Mouse (Mus musculus) lung, postnatal 0 days (tissue): ENCODE measurements at regions not wholly inside any gene's neighbourhood (a gene's known extent, or its start where the extent isn't known, plus 50 kb on each side); places are given as distances from the start of the nearest gene placed in this dataset.

Experiments used
- ATAC-seq: fragments of 200-750 bp; cut with Nextera tagmentation; 2 replicates; pipeline ENCODE4 v1.8.0; 2017; ENCODE audit warnings: moderate library complexity
- DNase-seq: peaks from one replicate; pipeline ENCODE4 v3.0.0-alpha.2; 2016; ENCODE audit warnings: low spot score
- H3K27ac ChIP-seq: fragments of 300-500 bp; sonication (generic); 2 replicates; pipeline ENCODE4 v1.5.1; 2014; ENCODE audit warnings: antibody characterized with exemption, mild to moderate bottlenecking, low read length, mixed read lengths
- H3K27me3 ChIP-seq: fragments of 300-500 bp; sonication (generic); replicated peaks from 2 replicates; pipeline ENCODE4 v1.6.1; 2014; ENCODE audit warnings: low read length, mixed read lengths; ENCODE audit not compliant: insufficient read depth
- H3K36me3 ChIP-seq: fragments of 300-500 bp; sonication (generic); 2 replicates; pipeline ENCODE4 v1.6.1; 2014; ENCODE audit warnings: low read length, mixed read lengths; ENCODE audit not compliant: insufficient read depth
- H3K4me1 ChIP-seq: fragments of 300-500 bp; sonication (generic); 2 replicates; pipeline ENCODE4 v1.6.1; 2014; ENCODE audit warnings: antibody characterized with exemption, low read depth, low read length, mixed read lengths; ENCODE audit not compliant: insufficient read depth
- H3K4me2 ChIP-seq: fragments of 300-500 bp; sonication (generic); replicated peaks from 2 replicates; pipeline ENCODE4 v1.6.1; 2014; ENCODE audit warnings: low read depth, mild to moderate bottlenecking, low read length, moderate library complexity, mixed read lengths
- H3K4me3 ChIP-seq: fragments of 300-500 bp; sonication (generic); 2 replicates; pipeline ENCODE4 v1.5.1; 2014; ENCODE audit warnings: low read depth, low read length
- H3K9ac ChIP-seq: fragments of 300-500 bp; sonication (generic); replicated peaks from 2 replicates; pipeline ENCODE4 v1.6.1; 2014; ENCODE audit warnings: low read depth, mild to moderate bottlenecking
- H3K9me3 ChIP-seq: fragments of 300-500 bp; sonication (generic); 2 replicates; pipeline ENCODE4 v1.6.1; 2016; ENCODE audit warnings: low read length, mixed read lengths
- CTCF ChIP-seq: IDR thresholded peaks from 2 replicates; pipeline ENCODE4 v1.5.1; 2016; ENCODE audit warnings: antibody characterized with exemption, mild to moderate bottlenecking
- EP300 ChIP-seq: IDR thresholded peaks from 2 replicates; pipeline ENCODE4 v1.6.1; 2016; ENCODE audit warnings: antibody characterized with exemption, mild to moderate bottlenecking, control low read depth
- WGBS: fragments of 180-500 bp; shearing (Covaris S2); extraction: QIAGEN DNeasy Blood & Tissue Kit; methylation state at CpG from one replicate; pipeline ENCODE4 v1.1.7; 2014; 5-methylcytosine and 5-hydroxymethylcytosine counted together

GRCm38 (mm10) chr2:117418121-117418615 is 75.4 kb upstream of the Rasgrp1 start:
- ATAC-seq = no peak
- WGBS = 80% methylated on average over 8 of the region's 8 CpGs
- TF ChIP-seq EP300 (no peak), CTCF (no peak)
- Histone ChIP-seq H3K4me3 (no peak overlapping the region), H3K36me3 (no peaks in the 10 kb centered on the region), H3K27me3 (no peaks in the 10 kb centered on the region), H3K4me1 (no peaks in the 10 kb centered on the region), H3K27ac (no peak overlapping the region), H3K9me3 (no peaks in the 10 kb centered on the region), H3K9ac (no peak overlapping the region), H3K4me2 (no peak overlapping the region)
- no peak for DNase-seq

DNA sequence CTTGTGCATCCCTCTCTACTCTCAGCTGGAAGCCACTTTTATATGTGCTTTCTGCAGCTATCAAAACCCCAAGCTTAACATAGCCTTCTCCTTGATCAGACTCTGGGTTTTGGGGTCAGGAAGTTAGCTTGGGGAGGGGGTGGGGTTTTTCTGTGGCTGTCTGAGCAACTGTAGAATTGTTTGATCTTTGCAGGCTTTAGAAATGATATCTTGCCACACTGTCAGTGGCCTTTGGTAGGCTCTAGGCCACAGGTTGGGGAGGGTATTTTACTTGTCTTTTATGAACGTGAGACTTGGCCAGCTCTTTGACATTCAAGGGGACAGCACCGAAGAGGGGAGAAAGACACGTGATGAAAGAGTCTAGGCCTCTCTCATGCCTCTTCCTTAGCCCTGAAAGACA is 75.9 kb upstream of the Rasgrp1 start:
- Histone ChIP-seq H3K36me3 (no peaks in the 10 kb centered on the region), H3K4me1 (no peaks in the 10 kb centered on the region), H3K9ac (no peak overlapping the region), H3K4me3 (no peak overlapping the region), H3K4me2 (no peak overlapping the region), H3K27me3 (no peaks in the 10 kb centered on the region), H3K9me3 (no peaks in the 10 kb centered on the region), H3K27ac (no peak overlapping the region)
- WGBS = 65% methylated on average over 3 of the region's 3 CpGs
- no peak for ATAC-seq
- DNase-seq = no peak
- no peak for TF ChIP-seq EP300
- no peak for TF ChIP-seq CTCF

DNA sequence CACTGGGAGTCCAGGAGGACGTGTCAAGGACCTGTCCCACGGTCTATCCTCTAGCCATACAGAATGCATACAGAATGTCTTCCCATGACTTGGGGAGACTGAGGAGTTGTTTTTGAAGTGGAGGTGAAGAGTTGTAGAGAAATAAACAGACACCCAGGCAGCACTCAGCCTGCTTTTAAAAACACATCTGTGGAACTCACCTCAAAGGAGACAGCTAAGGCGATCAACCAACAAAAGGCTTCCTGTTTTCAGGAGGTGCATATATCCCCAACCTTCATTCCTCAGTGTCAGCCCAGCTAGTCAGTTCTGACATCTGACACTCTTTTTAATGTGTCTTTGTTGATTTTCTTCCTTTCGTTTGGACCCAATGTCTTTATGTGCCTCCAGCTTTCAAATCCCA is 78.6 kb upstream of the Rasgrp1 start:
- TF ChIP-seq CTCF (no peak), EP300 (no peak)
- WGBS = 51% methylated on average over 4 of the region's 4 CpGs
- Histone ChIP-seq H3K9ac (no peak overlapping the region), H3K4me2 (no peak overlapping the region), H3K4me1 (no peaks in the 10 kb centered on the region), H3K27me3 (no peaks in the 10 kb centered on the region), H3K4me3 (no peak overlapping the region), H3K9me3 (no peaks in the 10 kb centered on the region), H3K36me3 (no peaks in the 10 kb centered on the region), H3K27ac (no peak overlapping the region)
- DNase-seq = no peak
- ATAC-seq = no peak

- H3K27me3 ChIP-seq = no peaks in the 10 kb centered on the region
- H3K27ac ChIP-seq = no peak overlapping the region
- WGBS = 59% methylated on average over 4 of the region's 4 CpGs
- H3K9me3 ChIP-seq = no peaks in the 10 kb centered on the region
- ATAC-seq (no peak), DNase-seq (no peak)
- no peaks in the 10 kb centered on the region for H3K36me3 ChIP-seq
- TF ChIP-seq CTCF = no peak
- no peak for TF ChIP-seq EP300
- H3K4me2 ChIP-seq = no peak overlapping the region
- H3K4me3 ChIP-seq = no peak overlapping the region
- no peaks in the 10 kb centered on the region for H3K4me1 ChIP-seq
- H3K9ac ChIP-seq = no peak overlapping the region
Observed at GRCm38 (mm10) chr2:117422756-117423155, 80.0 kb upstream of the Rasgrp1 start.

DNA sequence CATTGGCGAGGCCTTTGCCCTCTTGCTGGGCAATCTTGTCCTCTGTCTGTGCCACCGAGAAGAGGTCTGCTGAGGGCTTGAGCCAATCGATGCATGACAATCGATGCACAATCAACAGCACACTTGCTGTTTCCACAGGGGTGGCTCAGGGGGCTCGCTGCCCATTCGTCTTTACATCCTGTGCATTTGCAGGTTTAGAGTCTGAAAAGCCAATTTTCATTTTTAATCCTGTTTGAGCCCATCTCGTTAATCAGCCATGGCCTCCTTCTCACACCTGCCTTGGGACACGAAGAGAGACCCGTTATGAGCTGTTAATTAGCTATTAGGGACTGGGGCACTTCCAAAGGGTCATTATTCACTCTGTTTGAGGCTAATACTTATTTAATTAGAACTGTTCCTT is 86.4 kb upstream of the Rasgrp1 start:
- no peaks in the 10 kb centered on the region for H3K4me1 ChIP-seq
- H3K27me3 ChIP-seq = no peaks in the 10 kb centered on the region
- ATAC-seq (no peak), DNase-seq (no peak)
- no peak overlapping the region for H3K4me2 ChIP-seq
- no peaks in the 10 kb centered on the region for H3K9me3 ChIP-seq
- no peak overlapping the region for H3K9ac ChIP-seq
- no peaks in the 10 kb centered on the region for H3K36me3 ChIP-seq
- no peak overlapping the region for H3K4me3 ChIP-seq
- no peak overlapping the region for H3K27ac ChIP-seq
- 64% methylated on average over 9 of the region's 9 CpGs for WGBS
- no peak for TF ChIP-seq EP300
- no peak for TF ChIP-seq CTCF

- Histone ChIP-seq H3K36me3 (no peaks in the 10 kb centered on the region), H3K9ac (no peak overlapping the region), H3K9me3 (no peaks in the 10 kb centered on the region), H3K4me2 (no peak overlapping the region), H3K27ac (no peak overlapping the region), H3K4me1 (no peaks in the 10 kb centered on the region), H3K27me3 (no peaks in the 10 kb centered on the region), H3K4me3 (no peak overlapping the region)
- TF ChIP-seq EP300 (no peak), CTCF (no peak)
- no peak for ATAC-seq
- no peak for DNase-seq
- WGBS = 48% methylated on average over 6 of the region's 6 CpGs
Observed at GRCm38 (mm10) chr2:117432010-117432409, 89.2 kb upstream of the Rasgrp1 start.

DNA sequence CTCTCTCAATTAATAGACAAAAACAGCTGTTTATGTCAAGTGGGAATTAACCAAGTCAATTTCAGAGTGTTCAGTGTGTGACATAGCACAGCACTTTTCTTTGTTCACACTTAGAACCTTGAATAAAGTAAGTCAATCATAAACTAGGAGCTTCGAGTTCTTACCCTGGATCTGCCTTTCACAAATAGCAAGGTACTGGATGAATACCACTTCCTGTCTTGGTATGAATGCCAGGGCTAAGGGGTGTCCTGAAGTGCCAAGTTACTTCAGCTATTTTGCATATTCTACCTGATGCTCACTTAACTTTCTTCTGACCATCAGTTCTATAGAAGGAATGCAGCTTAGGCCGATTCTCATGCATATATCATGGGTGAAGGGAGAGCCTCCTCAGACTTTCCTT is 90.1 kb upstream of the Rasgrp1 start:
- Histone ChIP-seq H3K4me1 (no peaks in the 10 kb centered on the region), H3K27me3 (no peaks in the 10 kb centered on the region), H3K36me3 (no peaks in the 10 kb centered on the region), H3K27ac (no peak overlapping the region), H3K4me3 (no peak overlapping the region), H3K4me2 (no peak overlapping the region), H3K9me3 (no peaks in the 10 kb centered on the region), H3K9ac (no peak overlapping the region)
- no peak for DNase-seq
- 63% methylated on average over 2 of the region's 2 CpGs for WGBS
- TF ChIP-seq EP300 = no peak
- TF ChIP-seq CTCF = no peak
- no peak for ATAC-seq
